Mouse (Mus musculus) erythroblast, embryonic 14.5 days (primary cell): ENCODE results near the gene Neurl1b.

Experiments used
- GATA1 ChIP-seq: IDR thresholded peaks from 2 replicates; pipeline ENCODE4 v1.6.1; 2012; ENCODE audit warnings: low read length, inconsistent platforms, mixed read lengths
- TAL1 ChIP-seq: IDR thresholded peaks from 3 replicates; pipeline ENCODE4 v1.6.1; 2012; ENCODE audit warnings: low read length, inconsistent platforms, mixed read lengths

GRCm38 (mm10) chr17:26416141-26416540 lies 1.5 kb downstream of the Neurl1b start:
- TF ChIP-seq GATA1 (no peak), TAL1 (no peak)
